Mouse (Mus musculus): Measurements from ENCODE around the gene Ext2. TPM values are rescaled to one million over a fixed set of nuclear protein-coding genes. Genes with fewer than 3 reads are reported as not detected.

The Ext2 gene
- polyA plus RNA-seq, 1 experiment from 2014 or later, result 79.1 TPM

DNA sequence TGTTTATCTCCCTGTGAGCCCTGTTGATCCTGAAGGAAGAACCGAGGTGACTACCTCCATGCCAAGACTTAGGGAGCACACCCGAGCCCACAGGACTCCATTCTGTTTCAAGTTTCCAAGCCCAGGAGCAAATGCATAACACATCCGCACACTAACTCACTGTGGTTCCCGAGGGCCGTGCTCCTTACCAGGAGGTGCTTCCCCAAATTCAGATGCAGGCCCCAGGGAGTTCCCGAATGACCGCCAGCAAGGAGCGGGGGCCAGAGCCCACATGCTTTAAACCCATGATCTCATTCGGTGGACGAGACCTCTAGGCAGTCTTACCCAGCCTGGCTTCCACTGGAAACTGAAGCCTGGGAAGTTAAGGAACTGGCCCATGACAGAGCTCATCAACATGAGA, 41.8 kb downstream of the Ext2 start:
- Histone ChIP-seq H3K27ac (peak overlapping the region; percentile 27; the same call in 1 of the 2 replicates), H3K36me3 (no peaks in the 10 kb centered on the region), H3K4me1 (peaks cover 76% of the 10 kb centered on the region), H3K9me3 (replicated peaks) (no peaks in the 10 kb centered on the region), H3K4me3 (no peak overlapping the region), H3K27me3 (ENCODE audit: low read depth, poor library complexity, severe bottlenecking) (peaks cover 67% of the 10 kb centered on the region)
- no peak for DNase-seq (ENCODE audit: low spot score)
- 69% methylated on average over 10 of the region's 10 CpGs for WGBS

DNA sequence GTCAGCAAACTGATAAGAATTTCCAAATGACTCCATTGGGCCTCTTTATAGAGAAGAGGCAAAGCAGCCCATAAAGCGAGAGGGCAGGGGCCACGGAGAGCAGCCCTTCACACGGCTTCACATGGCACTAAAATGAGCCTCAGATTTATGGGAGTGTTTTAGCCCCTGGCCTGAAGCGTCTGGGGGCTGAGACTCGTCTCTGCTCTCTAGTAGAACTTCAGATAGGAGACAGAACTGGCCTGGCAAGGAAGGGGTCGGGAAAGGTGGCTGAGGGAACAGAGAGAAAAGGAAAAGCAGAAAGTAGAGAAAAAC, 42.5 kb downstream of the Ext2 start:
- Histone ChIP-seq H3K36me3 (no peaks in the 10 kb centered on the region), H3K27me3 (ENCODE audit: low read depth, poor library complexity, severe bottlenecking) (peaks cover 74% of the 10 kb centered on the region), H3K4me3 (no peak overlapping the region), H3K27ac (peak overlapping the region; percentile 61), H3K9me3 (replicated peaks) (no peaks in the 10 kb centered on the region), H3K4me1 (peaks cover 76% of the 10 kb centered on the region)
- 10% methylated on average over 6 of the region's 6 CpGs for WGBS
- DNase-seq (ENCODE audit: low spot score), result no peak

DNA sequence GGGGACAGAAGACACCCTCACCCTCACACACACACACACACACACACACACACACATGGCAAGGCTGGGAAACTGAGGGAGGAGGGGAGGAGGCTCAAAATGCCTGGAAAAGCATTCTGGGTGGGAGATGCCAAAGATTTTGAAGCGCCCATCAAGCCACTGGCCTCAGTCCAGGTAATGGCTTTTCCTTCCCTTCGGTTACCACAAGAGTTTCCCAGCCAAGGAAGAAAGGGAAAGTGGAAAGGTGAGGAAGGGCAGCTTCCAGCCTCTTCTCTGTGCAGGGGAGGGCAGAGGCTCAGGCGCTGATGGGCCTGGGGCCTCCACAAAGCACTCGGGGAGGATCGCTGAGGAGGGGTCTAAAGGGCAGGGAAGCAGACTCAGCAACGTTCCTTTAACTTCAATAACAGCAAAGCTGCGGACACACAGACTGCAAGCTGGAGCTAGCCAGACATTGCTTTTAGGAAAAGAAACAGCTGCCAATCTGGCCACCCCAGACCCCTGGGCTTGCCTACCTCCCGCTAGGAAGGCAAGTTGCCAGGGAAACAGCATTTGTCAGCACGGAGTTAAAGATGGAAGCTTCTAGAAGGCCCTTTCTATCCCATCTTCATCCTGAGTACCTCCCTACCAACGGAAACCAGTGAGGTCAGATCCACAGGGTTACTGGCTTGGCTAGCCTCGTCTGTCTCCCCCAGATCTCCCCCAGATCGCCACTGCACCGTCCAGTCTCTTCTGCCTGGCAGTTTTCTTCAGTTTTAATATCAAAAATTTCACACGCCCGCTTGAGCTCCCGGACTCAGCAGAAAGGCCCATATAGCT, 43.1 kb downstream of the Ext2 start:
- peaks cover 74% of the 10 kb centered on the region for H3K4me1 ChIP-seq
- DNase-seq (ENCODE audit: low spot score), result no peak
- 29% methylated on average over 16 of the region's 16 CpGs for WGBS
- no peak overlapping the region for H3K4me3 ChIP-seq
- H3K36me3 ChIP-seq, result no peaks in the 10 kb centered on the region
- H3K27me3 ChIP-seq (ENCODE audit: low read depth, poor library complexity, severe bottlenecking), result peaks cover 79% of the 10 kb centered on the region
- H3K27ac ChIP-seq, result peak overlapping the region; percentile 61
- no peaks in the 10 kb centered on the region for H3K9me3 ChIP-seq (replicated peaks)

DNA sequence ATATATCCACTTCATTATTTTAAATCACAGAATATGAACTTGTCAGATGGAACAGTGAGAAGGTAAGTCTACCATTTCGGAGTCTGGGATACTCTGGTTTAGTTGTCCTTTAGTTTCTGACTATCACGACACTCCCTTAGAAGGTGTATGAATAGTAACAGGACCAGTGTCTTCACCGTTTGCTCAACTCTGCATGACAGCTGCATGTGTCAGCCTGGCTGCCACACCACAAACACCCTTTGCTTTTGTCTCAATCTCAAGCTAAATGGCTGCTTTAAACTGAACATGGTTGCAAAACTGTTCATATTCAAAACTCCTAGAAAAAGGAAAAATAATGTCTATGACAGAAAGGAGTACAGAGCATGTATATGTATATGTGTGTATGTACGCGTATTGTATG, 43.8 kb downstream of the Ext2 start:
- no peak overlapping the region for H3K4me3 ChIP-seq
- H3K27ac ChIP-seq, result no peak overlapping the region
- 92% methylated on average over 5 of the region's 5 CpGs for WGBS
- DNase-seq (ENCODE audit: low spot score), result no peak
- no peaks in the 10 kb centered on the region for H3K36me3 ChIP-seq
- peaks cover 75% of the 10 kb centered on the region for H3K4me1 ChIP-seq
- H3K27me3 ChIP-seq (ENCODE audit: low read depth, poor library complexity, severe bottlenecking), result peaks cover 79% of the 10 kb centered on the region
- no peaks in the 10 kb centered on the region for H3K9me3 ChIP-seq (replicated peaks)

DNA sequence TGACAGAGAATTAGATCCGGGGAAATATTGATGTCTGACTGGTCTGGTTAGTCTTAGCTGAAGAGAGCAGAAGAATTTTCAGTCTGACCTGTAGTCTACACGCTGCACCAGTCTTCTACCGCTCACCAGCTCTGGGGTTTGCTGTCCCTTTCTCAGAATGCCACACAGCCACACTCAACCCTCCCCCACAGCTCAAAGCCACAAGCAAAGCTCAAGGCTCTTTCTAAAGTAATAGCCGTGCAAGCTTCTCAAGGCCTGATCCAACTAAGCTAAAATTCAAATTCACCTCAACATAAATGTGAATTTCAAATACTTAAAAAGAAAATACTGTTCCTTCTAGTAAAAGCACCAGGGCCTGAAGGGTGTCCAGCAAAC, 45.3 kb downstream of the Ext2 start:
- peaks cover 74% of the 10 kb centered on the region for H3K27me3 ChIP-seq (ENCODE audit: low read depth, poor library complexity, severe bottlenecking)
- H3K36me3 ChIP-seq, result no peaks in the 10 kb centered on the region
- no peak overlapping the region for H3K27ac ChIP-seq
- peaks cover 85% of the 10 kb centered on the region for H3K4me1 ChIP-seq
- H3K4me3 ChIP-seq, result no peak overlapping the region
- no peak for DNase-seq (ENCODE audit: low spot score)
- no peaks in the 10 kb centered on the region for H3K9me3 ChIP-seq (replicated peaks)
- 84% methylated on average over 4 of the region's 4 CpGs for WGBS

DNA sequence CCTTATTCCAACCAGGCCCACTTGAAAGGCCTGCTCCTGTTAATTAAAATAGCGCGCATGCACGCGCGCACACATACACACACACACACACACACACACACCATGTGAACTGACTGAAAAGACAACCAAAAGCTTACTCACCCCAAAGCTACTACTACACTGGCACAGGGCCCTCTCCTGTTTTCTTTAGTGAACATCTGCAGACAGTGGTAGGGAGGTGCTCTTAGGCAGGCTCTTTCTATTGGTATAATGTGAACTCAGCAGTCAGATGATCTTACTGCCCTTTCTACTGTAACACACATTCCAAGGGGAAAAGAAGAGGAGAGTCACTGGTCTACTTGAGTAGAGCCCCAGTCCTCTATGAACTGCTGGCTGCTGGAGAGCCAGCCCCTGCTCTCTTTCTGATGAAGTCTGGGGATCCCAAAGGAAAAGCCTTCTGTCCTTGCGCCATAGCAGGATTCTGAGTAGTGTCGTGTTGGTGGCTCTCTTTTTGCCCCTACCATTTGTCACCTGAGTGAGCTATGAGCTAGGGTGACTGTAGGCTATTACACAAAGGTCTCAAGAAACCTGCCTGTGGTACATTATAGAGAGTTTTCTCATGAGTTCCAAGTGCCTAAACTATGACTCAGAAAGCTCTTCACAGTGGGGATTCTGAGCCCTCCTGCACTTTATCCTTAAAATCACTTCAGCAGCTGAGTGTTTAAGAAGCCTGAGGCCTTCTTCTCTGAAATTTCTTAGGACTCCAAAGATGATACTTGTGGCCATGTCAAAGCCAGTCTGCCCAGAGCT, 45.9 kb downstream of the Ext2 start:
- no peak overlapping the region for H3K4me3 ChIP-seq
- H3K36me3 ChIP-seq, result no peaks in the 10 kb centered on the region
- 82% methylated on average over 7 of the region's 7 CpGs for WGBS
- H3K27me3 ChIP-seq (ENCODE audit: low read depth, poor library complexity, severe bottlenecking), result peaks cover 68% of the 10 kb centered on the region
- H3K4me1 ChIP-seq, result peaks cover 85% of the 10 kb centered on the region
- DNase-seq (ENCODE audit: low spot score), result no peak
- no peak overlapping the region for H3K27ac ChIP-seq
- H3K9me3 ChIP-seq (replicated peaks), result no peaks in the 10 kb centered on the region

DNA sequence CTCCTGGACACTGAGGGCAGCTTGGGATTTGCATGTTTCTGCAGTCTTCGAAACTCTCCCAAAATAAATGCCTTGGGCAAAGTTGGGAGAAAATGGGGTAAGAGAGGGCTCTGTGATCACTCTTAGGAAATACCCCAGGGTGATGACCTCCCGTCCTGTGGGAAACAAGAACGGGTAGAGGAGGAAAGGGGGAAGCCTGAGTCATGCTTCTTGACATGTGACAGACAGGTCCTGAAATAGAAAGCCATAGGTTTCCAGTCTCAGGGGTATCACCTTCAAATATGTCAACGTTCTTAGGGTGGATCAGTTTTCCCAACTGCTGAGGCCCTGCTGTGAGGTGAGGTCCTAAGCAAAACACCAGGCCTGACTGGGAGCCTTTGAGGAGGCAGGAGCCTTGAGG, 46.9 kb downstream of the Ext2 start:
- Histone ChIP-seq H3K4me3 (no peak overlapping the region), H3K9me3 (replicated peaks) (no peaks in the 10 kb centered on the region), H3K27ac (no peak overlapping the region), H3K36me3 (no peaks in the 10 kb centered on the region), H3K4me1 (peaks cover 84% of the 10 kb centered on the region), H3K27me3 (ENCODE audit: low read depth, poor library complexity, severe bottlenecking) (peaks cover 68% of the 10 kb centered on the region)
- 39% methylated on average over 4 of the region's 4 CpGs for WGBS
- DNase-seq (ENCODE audit: low spot score), result no peak

DNA sequence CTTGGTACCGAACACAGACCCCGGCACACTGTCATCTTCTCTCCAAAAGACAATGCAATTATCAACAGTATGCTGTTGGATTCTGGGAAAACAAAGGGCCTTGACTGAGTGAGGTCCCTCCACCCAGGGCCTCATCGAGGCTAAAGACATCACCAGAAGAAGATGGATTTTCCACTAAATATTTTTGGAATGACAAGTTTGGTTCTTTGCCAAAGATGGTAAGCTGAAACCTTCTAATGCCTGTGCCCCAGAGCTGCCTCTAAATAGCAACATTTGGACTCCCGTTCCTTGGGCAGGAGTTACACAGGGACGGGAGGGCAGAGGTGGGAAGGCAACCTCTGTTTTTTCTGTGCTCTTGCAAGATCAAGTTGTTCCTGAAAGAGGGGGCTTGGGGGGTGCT, 47.4 kb downstream of the Ext2 start:
- Histone ChIP-seq H3K4me1 (peaks cover 79% of the 10 kb centered on the region), H3K9me3 (replicated peaks) (no peaks in the 10 kb centered on the region), H3K36me3 (no peaks in the 10 kb centered on the region), H3K27ac (no peak overlapping the region), H3K27me3 (ENCODE audit: low read depth, poor library complexity, severe bottlenecking) (peaks cover 72% of the 10 kb centered on the region), H3K4me3 (no peak overlapping the region)
- no peak for DNase-seq (ENCODE audit: low spot score)
- 81% methylated on average over 5 of the region's 5 CpGs for WGBS

DNA sequence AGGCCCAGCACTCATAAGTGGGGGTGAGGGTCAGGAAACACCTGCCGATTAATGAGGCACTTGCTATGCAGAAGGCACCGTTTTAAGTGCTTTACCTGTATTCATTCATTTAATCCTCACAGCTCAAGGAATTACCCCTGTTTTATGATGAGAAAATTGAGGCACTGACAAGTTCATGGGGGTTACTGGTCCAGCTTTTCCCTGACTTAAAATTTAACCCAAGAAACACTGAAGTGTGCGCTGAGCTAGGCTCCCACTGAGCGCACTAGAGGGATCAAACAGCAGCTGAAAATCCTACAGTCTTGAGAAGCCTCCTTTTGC, 49.6 kb downstream of the Ext2 start:
- peak overlapping the region; percentile 78 for H3K27ac ChIP-seq
- H3K27me3 ChIP-seq (ENCODE audit: low read depth, poor library complexity, severe bottlenecking), result peaks cover 61% of the 10 kb centered on the region
- no peak overlapping the region for H3K4me3 ChIP-seq
- WGBS, result 32% methylated on average over 4 of the region's 4 CpGs
- H3K9me3 ChIP-seq (replicated peaks), result no peaks in the 10 kb centered on the region
- no peak for DNase-seq (ENCODE audit: low spot score)
- H3K4me1 ChIP-seq, result peaks cover 67% of the 10 kb centered on the region
- peaks cover 9% of the 10 kb centered on the region for H3K36me3 ChIP-seq

DNA sequence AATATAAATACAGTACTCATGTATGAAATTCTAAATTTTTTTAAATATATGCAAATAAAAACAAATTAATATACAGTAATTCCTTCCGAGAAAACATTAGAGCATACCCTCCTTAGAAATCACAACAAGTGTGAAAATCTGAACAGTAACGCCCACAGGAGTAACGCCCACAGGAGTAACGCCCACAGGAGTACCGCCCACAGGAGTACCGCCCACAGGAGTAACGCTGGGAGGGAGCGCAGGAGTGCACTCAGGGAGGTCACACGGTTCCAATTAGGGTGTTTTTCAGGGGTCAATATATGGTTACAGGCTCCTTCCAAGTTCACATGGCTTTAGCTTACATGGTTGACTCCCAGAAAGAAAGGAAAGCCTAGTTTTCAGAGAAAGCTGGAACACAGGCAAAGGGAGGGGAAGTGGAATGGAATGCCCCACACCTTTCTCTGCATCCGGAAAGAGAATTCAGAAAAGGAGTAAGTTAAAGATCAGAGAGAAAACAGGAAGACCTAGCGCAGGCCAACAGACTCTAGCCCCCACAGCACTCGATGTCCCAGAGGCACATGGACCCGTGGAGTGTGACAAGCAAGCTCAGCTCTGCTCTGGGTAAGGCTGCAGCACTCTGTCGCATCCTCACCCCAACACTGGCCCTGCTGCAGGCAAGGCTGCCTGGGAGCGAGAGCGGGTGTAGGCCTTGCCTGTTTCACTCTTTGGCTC, 50.2 kb downstream of the Ext2 start:
- 23% methylated on average over 16 of the region's 16 CpGs for WGBS
- Histone ChIP-seq H3K27me3 (ENCODE audit: low read depth, poor library complexity, severe bottlenecking) (peaks cover 56% of the 10 kb centered on the region), H3K36me3 (peaks cover 9% of the 10 kb centered on the region), H3K4me3 (peak overlapping the region; percentile 3; the same call in 1 of the 2 replicates), H3K27ac (peak overlapping the region; percentile 78), H3K4me1 (peaks cover 64% of the 10 kb centered on the region), H3K9me3 (replicated peaks) (no peaks in the 10 kb centered on the region)
- peak; percentile 64 for DNase-seq (ENCODE audit: low spot score)

DNA sequence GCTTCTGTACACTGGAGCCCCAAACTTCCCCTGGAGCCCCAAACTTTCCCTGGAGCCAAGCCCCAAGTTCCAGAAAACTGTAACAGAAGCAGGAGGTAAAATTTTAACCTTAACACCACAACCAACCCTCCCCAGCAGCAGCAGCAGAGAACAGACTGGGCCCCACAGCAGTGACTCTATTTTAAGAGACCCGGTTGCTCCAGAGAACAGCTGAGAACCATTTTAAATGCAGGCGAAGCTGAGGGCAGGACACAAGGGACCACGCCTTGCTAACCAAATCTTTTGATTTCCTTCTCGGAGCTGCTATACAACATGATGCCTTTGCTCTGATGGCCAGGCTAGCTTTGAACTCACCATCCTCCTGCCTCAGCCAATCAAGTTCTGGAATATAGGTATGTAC, 51.5 kb downstream of the Ext2 start:
- Histone ChIP-seq H3K36me3 (peaks cover 15% of the 10 kb centered on the region), H3K4me1 (peaks cover 50% of the 10 kb centered on the region), H3K27me3 (ENCODE audit: low read depth, poor library complexity, severe bottlenecking) (peaks cover 43% of the 10 kb centered on the region), H3K4me3 (no peak overlapping the region), H3K9me3 (replicated peaks) (no peaks in the 10 kb centered on the region), H3K27ac (no peak overlapping the region)
- WGBS, result 76% methylated on average over 4 of the region's 4 CpGs
- no peak for DNase-seq (ENCODE audit: low spot score)

DNA sequence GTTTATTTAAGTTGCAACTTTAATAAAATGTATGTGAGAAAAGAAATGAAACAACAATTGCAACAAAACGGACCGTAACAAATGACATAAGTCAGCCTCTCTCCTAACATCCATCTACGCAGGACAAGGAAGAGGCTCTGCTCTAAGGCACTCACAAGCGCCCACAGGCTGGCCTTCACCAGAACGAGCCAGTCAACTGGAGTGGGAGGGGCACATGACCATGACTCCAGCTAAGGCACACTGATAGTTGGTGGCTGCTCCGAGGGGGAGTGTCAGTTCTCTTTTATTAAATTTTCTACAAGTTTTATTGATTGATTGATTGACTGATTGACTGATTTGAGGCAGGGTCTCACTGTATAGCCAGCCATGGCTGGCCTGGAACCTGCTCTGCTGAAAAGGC, 52.5 kb downstream of the Ext2 start:
- H3K27ac ChIP-seq, result no peak overlapping the region
- H3K27me3 ChIP-seq (ENCODE audit: low read depth, poor library complexity, severe bottlenecking), result peaks cover 32% of the 10 kb centered on the region
- no peak for DNase-seq (ENCODE audit: low spot score)
- 83% methylated on average over 6 of the region's 6 CpGs for WGBS
- H3K36me3 ChIP-seq, result peaks cover 15% of the 10 kb centered on the region
- no peak overlapping the region for H3K4me3 ChIP-seq
- peaks cover 40% of the 10 kb centered on the region for H3K4me1 ChIP-seq
- no peaks in the 10 kb centered on the region for H3K9me3 ChIP-seq (replicated peaks)

DNA sequence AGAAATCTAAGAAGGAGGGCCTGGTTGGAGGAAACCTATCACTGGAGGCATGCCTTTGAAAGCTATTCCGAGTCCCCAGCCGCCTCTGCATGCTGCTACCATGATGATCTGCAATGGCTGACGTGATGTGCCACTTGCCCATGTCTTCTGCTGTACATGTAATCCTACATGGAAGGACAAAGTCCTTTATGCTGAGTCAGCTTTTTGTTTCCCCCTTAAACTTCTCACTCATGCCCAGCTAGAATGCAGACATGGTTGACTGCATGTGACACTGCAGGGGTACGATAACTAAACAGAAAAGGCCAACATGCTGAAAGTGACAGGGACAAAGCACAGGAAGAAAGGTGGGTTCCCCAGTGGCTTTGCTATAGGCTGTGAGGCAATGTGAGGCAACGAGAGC, 56.6 kb downstream of the Ext2 start:
- WGBS, result 92% methylated on average over 5 of the region's 5 CpGs
- H3K4me3 ChIP-seq, result no peak overlapping the region
- H3K27ac ChIP-seq, result no peak overlapping the region
- H3K36me3 ChIP-seq, result peaks cover 28% of the 10 kb centered on the region
- H3K27me3 ChIP-seq (ENCODE audit: low read depth, poor library complexity, severe bottlenecking), result peaks cover 10% of the 10 kb centered on the region
- H3K9me3 ChIP-seq (replicated peaks), result no peaks in the 10 kb centered on the region
- DNase-seq (ENCODE audit: low spot score), result no peak
- H3K4me1 ChIP-seq, result peaks cover 2% of the 10 kb centered on the region; the same call in 1 of the 2 replicates
